Mouse (Mus musculus) neutrophil, adult 5-6 weeks (primary cell): ENCODE measurements around the gene Rcc1l. TPM values are rescaled to one million over a fixed set of nuclear protein-coding genes. Genes with fewer than 3 reads are reported as not detected.

Source experiments
- ATAC-seq: fragments of 151-379, 151-347 bp; 2 replicates; pipeline ENCODE4 v1.8.0; 2017; ENCODE audit warnings: mild to moderate bottlenecking, moderate TSS enrichment; ENCODE audit not compliant: insufficient number of reproducible peaks, poor library complexity, low FRiP score, severe bottlenecking; ENCODE audit errors: extremely low read depth
- total RNA-seq: library from RNA; stranded (forward); fragments of 200-1000 nt; gene quantifications from 2 replicates; pipeline ENCODE4 v1.2.3, GENCODE M21; 2017

The Rcc1l gene
- total RNA-seq, 1 experiment from 2014 or later, result 7.8 TPM

DNA sequence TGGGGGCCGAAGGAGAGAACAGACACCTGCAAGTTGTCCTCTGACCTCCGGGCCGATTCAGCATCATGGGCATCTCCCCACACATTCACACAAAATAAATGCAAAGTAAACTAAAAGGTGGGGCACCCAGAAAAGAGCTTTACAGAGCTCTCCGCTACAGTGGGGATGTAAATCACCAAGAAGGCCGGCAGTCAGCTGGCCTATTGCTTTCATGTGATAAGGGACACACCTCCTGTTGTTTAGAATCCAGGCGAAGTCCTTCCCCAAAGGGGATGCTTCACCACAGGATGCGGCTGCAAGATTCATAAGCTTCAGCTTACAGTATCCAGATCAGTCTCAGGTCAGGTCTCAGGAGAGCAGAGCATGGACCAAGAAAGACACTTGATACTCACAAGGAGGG is 2.0 kb upstream of the Rcc1l start:
- no peak for ATAC-seq

DNA sequence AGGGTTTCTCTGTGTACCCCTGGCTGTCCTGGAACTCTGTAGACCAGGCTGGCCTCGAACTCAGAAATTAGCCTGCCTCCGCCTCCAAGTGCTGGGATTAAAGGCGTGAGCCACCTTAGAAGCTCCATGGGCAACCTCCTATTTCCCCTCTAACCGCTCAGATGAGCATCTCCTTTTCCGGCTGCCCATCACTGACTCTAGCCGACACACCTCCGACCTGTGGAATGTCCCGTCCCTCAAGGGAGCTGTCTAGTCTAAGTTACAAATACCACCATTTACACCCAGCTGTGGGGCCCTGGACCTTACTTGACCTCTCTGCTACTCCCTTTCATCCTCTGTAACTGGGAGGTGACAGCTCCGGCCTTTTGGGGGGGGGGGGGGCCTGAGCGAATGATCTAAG is 878 bp downstream of the Rcc1l start:
- no peak for ATAC-seq

DNA sequence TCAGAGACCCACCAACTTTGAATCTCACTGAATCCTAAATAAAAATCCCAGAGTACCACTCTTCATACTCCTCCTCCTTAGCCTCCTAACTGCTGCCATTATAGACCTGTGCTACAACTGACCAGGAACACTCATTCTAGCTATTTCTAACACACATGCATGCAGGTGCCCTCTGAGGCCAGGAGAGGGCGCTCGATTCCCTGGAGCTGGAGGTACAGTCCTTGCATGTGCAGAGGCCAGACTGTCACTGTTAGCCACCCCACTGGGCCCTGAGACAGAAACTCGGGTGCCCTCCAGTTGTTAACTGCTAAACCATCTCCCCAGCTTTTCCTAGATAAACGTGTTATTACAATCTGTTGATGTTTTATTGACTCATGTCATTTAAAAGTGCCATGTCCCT is 3.4 kb downstream of the Rcc1l start:
- no peak for ATAC-seq

DNA sequence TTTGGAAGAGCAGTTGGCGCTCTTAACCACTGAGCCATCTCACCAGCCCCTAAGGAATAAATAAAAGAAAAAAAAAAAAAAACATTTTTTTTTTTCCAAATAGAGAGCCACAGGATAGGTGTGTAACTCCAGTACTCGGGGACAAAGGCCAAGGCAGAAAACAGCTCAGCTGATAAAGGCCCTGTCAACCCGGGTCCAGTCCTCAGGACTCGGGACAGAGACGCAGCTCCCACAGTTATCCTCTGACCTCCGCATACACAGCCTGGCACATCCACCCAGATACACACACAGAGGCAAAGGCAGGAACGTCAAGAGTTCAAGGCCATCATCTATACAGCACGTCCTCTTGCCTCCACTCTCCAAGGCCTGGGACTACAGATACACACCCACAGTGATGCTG is 6.4 kb downstream of the Rcc1l start:
- no peak for ATAC-seq

GRCm38 (mm10) chr5:134169231-134169630 is 7.3 kb downstream of the Rcc1l start:
- no peak for ATAC-seq

DNA sequence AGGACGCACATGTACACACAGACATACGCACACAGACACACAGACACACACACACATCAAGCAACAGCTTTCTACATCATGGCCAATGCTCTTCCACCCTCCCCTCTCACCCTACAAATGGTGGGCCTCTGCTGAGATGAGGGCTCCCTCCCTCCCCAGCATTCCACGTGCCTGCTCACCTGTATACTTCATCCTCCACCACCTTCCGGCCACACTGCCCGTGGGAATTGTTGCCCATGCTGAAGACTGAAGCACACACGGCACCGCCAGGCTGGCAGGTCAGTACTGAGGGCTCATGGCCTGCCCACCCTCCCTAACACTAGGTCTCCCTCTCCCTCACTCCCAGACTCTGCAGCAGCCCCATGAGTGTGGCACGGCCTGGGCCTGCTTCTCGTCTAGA is 8.5 kb downstream of the Rcc1l start:
- no peak for ATAC-seq

DNA sequence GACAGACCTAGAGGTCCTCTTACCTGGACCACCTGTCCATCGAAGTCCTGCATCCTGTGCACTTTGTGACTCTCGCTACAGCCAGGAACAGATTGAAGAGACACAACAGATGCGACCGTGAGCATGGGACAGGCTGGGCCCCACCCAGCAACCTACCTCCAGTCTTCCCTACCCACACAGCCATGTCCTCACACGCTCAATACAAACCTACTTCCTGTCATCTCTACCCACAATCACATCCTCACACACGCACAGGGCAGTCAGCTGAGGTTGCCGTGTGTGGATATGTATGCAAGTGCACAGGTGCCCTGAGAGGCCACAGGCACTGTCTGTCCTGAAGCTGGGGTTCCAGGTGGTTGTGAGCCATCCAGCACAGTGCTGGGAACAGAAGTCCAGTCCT is 9.9 kb downstream of the Rcc1l start:
- no peak for ATAC-seq

DNA sequence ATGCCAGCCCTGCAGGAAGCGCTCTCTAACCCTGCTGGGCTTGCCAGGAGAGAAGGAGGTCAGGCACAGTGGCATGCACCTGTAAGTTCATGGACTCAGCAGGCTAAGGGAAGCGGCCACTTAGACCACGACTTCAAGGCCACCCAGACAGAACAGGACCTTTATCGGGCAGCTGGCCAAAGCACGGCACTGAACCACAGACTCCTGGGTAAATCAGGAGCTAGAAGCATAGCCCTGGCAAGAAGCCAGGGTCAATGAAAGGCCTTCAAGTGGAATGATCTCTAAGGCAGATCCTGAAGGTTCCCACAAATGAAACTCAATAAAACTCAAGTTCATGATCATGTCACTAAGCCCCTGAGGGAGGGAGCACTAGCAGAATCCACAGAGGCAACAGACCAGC is 11.9 kb downstream of the Rcc1l start:
- no peak for ATAC-seq

DNA sequence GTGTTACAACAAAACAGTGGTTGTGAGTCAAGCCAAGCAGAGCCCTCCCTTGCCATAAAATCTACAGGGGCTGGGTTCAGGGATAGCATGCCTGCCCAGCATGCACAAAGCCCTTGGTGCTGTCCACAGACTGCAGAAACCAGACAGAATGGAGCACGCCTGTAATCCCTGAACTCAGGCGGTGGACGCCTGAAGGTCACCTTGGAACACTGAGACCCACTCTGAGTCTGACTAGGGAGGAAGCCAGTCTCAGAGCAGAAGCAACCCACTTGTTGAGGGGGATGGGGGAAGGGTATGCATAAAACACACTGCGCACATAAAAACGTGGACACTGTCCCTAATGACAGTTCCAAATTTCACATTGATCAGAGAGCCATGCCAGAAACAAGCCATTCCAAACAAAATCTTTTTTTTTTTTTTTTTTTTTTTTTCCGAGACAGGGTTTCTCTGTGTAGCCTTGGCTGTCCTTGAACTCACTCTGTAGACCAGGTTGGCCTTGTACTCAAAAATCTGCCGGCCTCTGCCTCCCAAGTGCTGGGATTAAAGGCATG is 20.6 kb downstream of the Rcc1l start:
- no peak for ATAC-seq

DNA sequence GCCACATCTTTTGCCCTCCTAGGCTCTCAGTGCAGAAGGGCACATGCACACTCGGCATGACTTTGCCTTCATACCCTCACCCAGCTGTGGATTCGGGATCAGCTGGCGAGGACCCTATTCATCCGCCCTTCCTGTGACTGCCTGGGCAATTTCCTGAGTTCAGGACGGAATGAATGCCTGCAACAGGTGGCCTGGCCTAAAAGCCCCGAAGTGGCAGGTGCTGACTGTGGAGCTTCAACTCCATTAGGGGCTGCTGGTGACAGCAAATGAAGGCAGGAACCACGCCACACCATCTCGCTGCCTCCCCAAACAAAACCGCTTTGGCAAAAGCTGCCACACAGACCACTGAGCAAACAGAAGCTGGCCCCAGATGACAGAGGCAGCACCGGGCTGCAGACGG is 24.7 kb downstream of the Rcc1l start:
- no peak for ATAC-seq

- ATAC-seq, result no peak
These were observed 28.4 kb downstream of the Rcc1l start for GRCm38 (mm10) chr5:134148153-134148552.

DNA sequence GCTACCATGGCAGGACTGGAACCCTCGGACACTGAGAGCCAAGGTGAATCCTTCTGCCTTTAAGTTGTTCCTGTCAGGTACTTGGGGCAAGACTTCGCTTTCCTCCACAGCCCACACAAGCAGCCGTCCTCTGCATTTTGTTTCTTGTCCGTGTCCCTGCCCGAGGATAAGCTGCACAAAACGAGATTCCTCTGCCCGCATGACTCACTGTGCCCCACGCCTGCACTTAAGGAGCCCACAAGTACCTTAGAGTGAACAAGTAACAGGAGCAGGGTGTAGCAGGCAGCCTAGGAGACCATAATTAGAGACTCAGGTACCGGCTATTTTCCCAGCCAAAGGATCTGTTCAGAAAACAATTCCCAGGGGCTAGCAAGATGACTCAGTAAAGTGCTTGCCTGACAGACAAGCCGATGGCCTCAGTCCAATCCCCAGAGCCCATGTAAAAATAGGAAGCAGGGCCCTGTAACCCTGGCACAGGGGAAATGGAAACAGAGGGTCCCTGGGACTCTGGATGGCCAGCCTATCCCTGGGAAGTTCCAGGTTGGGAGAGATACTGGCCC is 29.3 kb downstream of the Rcc1l start:
- ATAC-seq, result no peak

- no peak for ATAC-seq
These were observed 31.6 kb downstream of the Rcc1l start for GRCm38 (mm10) chr5:134144986-134145385.

- ATAC-seq, result no peak
These were observed 34.2 kb downstream of the Rcc1l start for GRCm38 (mm10) chr5:134142381-134142780.

DNA sequence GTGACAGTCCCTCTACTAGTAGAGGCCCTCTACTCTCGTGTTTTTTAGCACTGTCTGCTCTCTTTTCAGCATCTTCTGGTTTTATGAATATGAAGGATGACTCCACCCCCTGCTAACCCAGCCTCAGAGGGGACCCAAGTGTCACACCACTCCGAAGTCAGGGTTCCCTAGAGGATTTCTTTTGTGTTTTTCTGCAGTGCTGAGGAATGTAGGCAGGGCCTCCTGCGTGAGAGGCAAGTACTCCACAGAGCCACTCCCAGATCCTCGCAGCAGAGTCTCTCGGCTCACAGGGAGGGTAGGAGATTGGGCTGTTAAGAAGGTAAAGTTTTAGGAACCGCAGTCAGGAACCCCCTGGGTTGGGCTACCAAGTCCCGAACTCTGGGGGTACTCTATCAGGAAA is 35.3 kb downstream of the Rcc1l start:
- no peak for ATAC-seq

DNA sequence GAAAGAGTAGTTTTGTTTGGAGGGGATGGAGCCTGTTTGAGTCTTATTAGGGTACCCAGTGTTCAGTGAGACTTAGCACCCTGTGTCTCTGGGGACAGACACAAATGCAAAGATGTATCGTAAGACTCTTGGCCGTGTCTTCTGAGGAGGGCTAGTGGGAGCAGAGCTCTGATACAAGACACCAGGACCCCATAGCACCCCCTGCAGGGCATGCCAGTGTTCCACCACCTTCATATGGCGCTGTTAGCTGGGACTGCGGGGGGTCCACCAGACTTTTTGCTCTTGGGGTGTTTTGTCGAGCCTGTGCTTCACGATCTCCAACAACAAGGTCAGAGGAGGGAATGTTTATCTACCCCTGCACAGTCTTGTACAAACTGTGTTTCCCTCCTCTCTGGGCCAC is 37.1 kb downstream of the Rcc1l start:
- ATAC-seq, result no peak

DNA sequence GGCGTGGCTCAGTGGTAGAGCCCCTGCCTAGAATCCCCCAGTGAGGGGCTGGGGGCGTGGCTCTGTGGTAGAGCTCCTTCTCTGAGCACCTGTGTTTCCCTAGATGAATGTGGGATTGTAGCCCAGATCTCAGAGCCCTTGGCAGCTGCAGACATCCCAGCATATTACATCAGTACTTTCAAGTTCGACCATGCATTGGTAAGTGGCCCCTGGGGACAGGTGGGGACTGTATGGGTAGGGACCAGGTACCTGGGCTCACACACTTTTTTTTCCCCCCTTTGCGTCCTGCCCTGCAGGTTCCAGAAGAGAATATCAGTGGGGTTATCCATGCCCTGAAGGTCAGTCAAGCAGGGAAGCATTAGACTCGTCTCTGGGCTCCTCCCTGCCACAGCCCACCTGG is 38.6 kb downstream of the Rcc1l start:
- no peak for ATAC-seq

DNA sequence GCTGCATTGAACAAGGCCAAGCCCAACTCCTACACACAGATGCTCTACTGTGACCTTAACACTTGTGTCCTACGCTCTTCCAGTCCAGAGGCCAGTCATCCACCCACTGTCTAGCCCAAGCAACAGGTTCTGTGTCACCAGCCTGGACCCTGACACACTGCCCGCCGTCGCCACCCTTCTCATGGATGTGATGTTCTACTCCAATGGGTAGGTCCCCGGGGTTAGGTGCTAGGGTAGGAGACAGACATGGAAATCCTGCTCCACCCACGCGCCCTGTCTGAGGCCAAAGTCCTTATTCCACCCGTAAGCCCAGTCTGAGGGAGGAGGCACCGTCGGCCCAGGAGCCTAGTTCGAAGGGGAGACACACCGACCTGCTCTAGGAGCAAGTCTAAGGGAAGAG is 40.6 kb downstream of the Rcc1l start:
- ATAC-seq, result no peak

GRCm38 (mm10) chr5:134131586-134131985 is 45.0 kb downstream of the Rcc1l start:
- ATAC-seq, result no peak

DNA sequence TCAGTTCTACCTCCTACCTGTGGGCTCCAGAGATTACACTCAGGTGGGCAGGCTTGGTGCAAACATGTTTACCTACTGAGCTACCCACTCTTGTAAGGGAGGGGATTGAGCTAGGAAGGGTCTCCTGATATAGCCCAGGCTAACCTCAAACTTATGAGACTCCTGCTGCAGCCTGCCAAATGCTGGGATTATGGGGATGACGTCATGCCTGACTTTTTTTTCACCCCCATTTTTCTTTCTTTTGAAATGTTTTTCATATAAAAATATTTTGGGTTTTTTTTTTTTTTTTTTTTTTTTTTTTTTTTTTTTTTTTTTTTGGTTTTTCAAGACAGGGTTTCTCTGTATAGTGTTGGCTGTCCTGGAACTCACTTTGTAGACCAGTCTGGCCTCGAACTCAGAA is 50.3 kb downstream of the Rcc1l start:
- no peak for ATAC-seq

DNA sequence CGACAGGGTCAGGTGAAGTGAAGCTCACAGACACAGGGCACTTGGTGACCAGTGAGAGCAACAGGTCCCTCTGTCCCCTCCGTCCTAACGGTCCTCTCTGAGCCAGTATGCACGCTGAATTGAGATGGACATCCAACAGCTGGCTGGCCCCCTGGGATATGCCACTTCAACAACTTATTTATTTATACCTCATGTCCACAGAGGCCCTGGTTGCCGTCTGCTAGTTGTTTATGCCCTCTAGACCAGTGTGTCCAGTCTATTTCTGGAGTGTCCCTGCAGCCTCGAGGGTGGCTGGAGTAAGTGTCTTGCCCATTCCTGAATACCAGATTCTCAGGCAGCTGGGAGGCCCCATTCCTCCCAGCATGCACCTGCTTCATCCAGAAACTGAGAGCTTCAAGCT is 52.7 kb downstream of the Rcc1l start:
- no peak for ATAC-seq
